Mouse (Mus musculus) neutrophil, adult 5-6 weeks (primary cell): ENCODE results near the gene Agap1. TPM values are rescaled to one million over a fixed set of nuclear protein-coding genes. Genes with fewer than 3 reads are reported as not detected.

ENCODE experiments used
- ATAC-seq: fragments of 151-379, 151-347 bp; 2 replicates; pipeline ENCODE4 v1.8.0; 2017; ENCODE audit warnings: mild to moderate bottlenecking, moderate TSS enrichment; ENCODE audit not compliant: insufficient number of reproducible peaks, poor library complexity, low FRiP score, severe bottlenecking; ENCODE audit errors: extremely low read depth
- total RNA-seq: library from RNA; stranded (forward); fragments of 200-1000 nt; gene quantifications from 2 replicates; pipeline ENCODE4 v1.2.3, GENCODE M21; 2017

Gene Agap1
- total RNA-seq, 1 experiment from 2014 or later = 9.7 TPM

GRCm38 (mm10) chr1:89891400-89891799, 436.8 kb downstream of the Agap1 start:
- ATAC-seq = no peak

- ATAC-seq = no peak
Observed at GRCm38 (mm10) chr1:89892281-89892680, 437.7 kb downstream of the Agap1 start.

GRCm38 (mm10) chr1:89895801-89896200, 441.2 kb downstream of the Agap1 start:
- no peak for ATAC-seq

- ATAC-seq = no peak
Observed at GRCm38 (mm10) chr1:89899036-89899435, 444.4 kb downstream of the Agap1 start.

GRCm38 (mm10) chr1:89899761-89900445, 445.3 kb downstream of the Agap1 start:
- no peak for ATAC-seq

- ATAC-seq = no peak
Observed at GRCm38 (mm10) chr1:89901381-89901780, 446.8 kb downstream of the Agap1 start.

GRCm38 (mm10) chr1:89902236-89902635, 447.6 kb downstream of the Agap1 start:
- no peak for ATAC-seq

GRCm38 (mm10) chr1:89902641-89903040, 448.0 kb downstream of the Agap1 start:
- no peak for ATAC-seq

- no peak for ATAC-seq
Observed at GRCm38 (mm10) chr1:89909796-89910195, 455.2 kb downstream of the Agap1 start.

- ATAC-seq = no peak
Observed at GRCm38 (mm10) chr1:89912392-89912791, 457.8 kb downstream of the Agap1 start.

GRCm38 (mm10) chr1:89913611-89914010, 459.0 kb downstream of the Agap1 start:
- no peak for ATAC-seq

GRCm38 (mm10) chr1:89918111-89918510, 463.5 kb downstream of the Agap1 start:
- ATAC-seq = no peak

GRCm38 (mm10) chr1:89919206-89919605, 464.6 kb downstream of the Agap1 start:
- ATAC-seq = no peak

GRCm38 (mm10) chr1:89921806-89922205, 467.2 kb downstream of the Agap1 start:
- no peak for ATAC-seq

- ATAC-seq = no peak
Observed at GRCm38 (mm10) chr1:89922282-89922681, 467.7 kb downstream of the Agap1 start.

GRCm38 (mm10) chr1:89922883-89923641, 468.5 kb downstream of the Agap1 start:
- ATAC-seq = no peak

- no peak for ATAC-seq
Observed at GRCm38 (mm10) chr1:89923642-89924020, 469.0 kb downstream of the Agap1 start.

- ATAC-seq = no peak
Observed at GRCm38 (mm10) chr1:89925501-89926190, 471.0 kb downstream of the Agap1 start.

- no peak for ATAC-seq
Observed at GRCm38 (mm10) chr1:89926583-89927060, 472.0 kb downstream of the Agap1 start.
